Mouse (Mus musculus) liver, adult 2 months (tissue): ENCODE results near the gene Heph. TPM values are rescaled to one million over a fixed set of nuclear protein-coding genes. Genes with fewer than 3 reads are reported as not detected.
"Not testable (repeated sequence)": the region's sequence is repeated elsewhere in the genome, so short reads cannot be mapped to it uniquely, and the experiment has no call there.

Source experiments
- DNase-seq: peaks from one replicate; pipeline ENCODE4 v3.0.0-alpha.2; 2011; ENCODE audit warnings: low read depth, low spot score; ENCODE audit errors: extremely low read depth
- H3K27ac ChIP-seq: fragments of 200-500 bp; replicated peaks from 2 replicates; pipeline ENCODE4 v1.5.1; 2012; ENCODE audit warnings: low read depth, mild to moderate bottlenecking, control low read depth, inconsistent platforms, low read length; ENCODE audit not compliant: insufficient read depth
- H3K27me3 ChIP-seq: fragments of 200-500 bp; 2 replicates; pipeline ENCODE4 v1.6.1; 2012; ENCODE audit warnings: mild to moderate bottlenecking, moderate library complexity, low read length, inconsistent platforms; ENCODE audit not compliant: control insufficient read depth, insufficient read depth
- H3K36me3 ChIP-seq: fragments of 200-500 bp; 2 replicates; pipeline ENCODE4 v1.6.1; 2012; ENCODE audit warnings: low read length, inconsistent platforms; ENCODE audit not compliant: control insufficient read depth, insufficient read depth
- H3K4me1 ChIP-seq: fragments of 200-500 bp; 2 replicates; pipeline ENCODE4 v1.6.1; 2011; ENCODE audit warnings: low read length; ENCODE audit not compliant: control insufficient read depth, insufficient read depth
- H3K4me3 ChIP-seq: fragments of 200-500 bp; 2 replicates; pipeline ENCODE4 v1.5.1; 2011; ENCODE audit warnings: low read depth, mild to moderate bottlenecking, control low read depth, low read length, moderate library complexity; ENCODE audit not compliant: insufficient read depth
- H3K79me2 ChIP-seq: fragments of 200-500 bp; 2 replicates; pipeline ENCODE4 v1.6.1; 2012; ENCODE audit warnings: inconsistent platforms, mild to moderate bottlenecking, low read length, moderate library complexity; ENCODE audit not compliant: control insufficient read depth, insufficient read depth
- H3K9ac ChIP-seq: fragments of 200-500 bp; 2 replicates; pipeline ENCODE4 v1.6.1; 2012; ENCODE audit warnings: low read depth, mild to moderate bottlenecking, control low read depth, inconsistent platforms, low read length
- CTCF ChIP-seq: fragments of 200-500 bp; IDR thresholded peaks from 2 replicates; pipeline ENCODE4 v1.5.1; 2011; ENCODE audit warnings: low read depth, low read length, control low read depth
- POLR2A ChIP-seq: fragments of 200-500 bp; IDR thresholded peaks from 2 replicates; pipeline ENCODE4 v1.6.1; 2011; ENCODE audit warnings: low read length, control low read depth; ENCODE audit not compliant: insufficient read depth; ENCODE audit errors: extremely low read depth
- WGBS: fragments of 180-500 bp; shearing (Covaris S2); methylation state at CpG from one replicate; pipeline ENCODE4 v1.1.7; 2018; 5-methylcytosine and 5-hydroxymethylcytosine counted together
- polyA plus RNA-seq: library from polyadenylated mRNA; depleted of rRNA; stranded (reverse); fragments of >200 nt; gene quantifications from 2 replicates; pipeline ENCODE4 v1.2.3, GENCODE M21; 2012; rRNA removed
- total RNA-seq: library from RNA; depleted of rRNA; stranded (reverse); fragments of >200 nt; gene quantifications from 2 replicates; pipeline ENCODE4 v1.2.3, GENCODE M21; 2014; rRNA removed

The Heph gene
- total RNA-seq = 1.9 TPM in 2 replicates
- polyA plus RNA-seq = 0.40 and 0.51 TPM in 2 replicates

GRCm38 (mm10) chrX:96455149-96455548, at the start of gene Heph:
Heph (plus strand) TSS chrX:96455359.
- no peaks in the 10 kb centered on the region; the same call in 1 of the 2 replicates for H3K4me1 ChIP-seq
- no peak for DNase-seq
- no peaks in the 10 kb centered on the region for H3K27me3 ChIP-seq
- WGBS = 72% methylated on average over 2 of the region's 2 CpGs
- H3K36me3 ChIP-seq = no peaks in the 10 kb centered on the region
- TF ChIP-seq POLR2A (no peak), CTCF (no peak)
- H3K27ac ChIP-seq = no peak within 1 kb of the TSS
- H3K9ac ChIP-seq = no peak within 1 kb of the TSS
- no peaks in the 10 kb centered on the region for H3K79me2 ChIP-seq
- no peak within 1 kb of the TSS for H3K4me3 ChIP-seq

- DNase-seq, H3K9ac ChIP-seq, H3K27me3 ChIP-seq, H3K4me3 ChIP-seq, H3K79me2 ChIP-seq, H3K4me1 ChIP-seq, H3K27ac ChIP-seq, H3K36me3 ChIP-seq: not testable (repeated sequence)
- WGBS = 86% methylated on average over 4 of the region's 4 CpGs
Measured at GRCm38 (mm10) chrX:96415351-96415750, 39.8 kb upstream of the Heph start.

GRCm38 (mm10) chrX:96416970-96417369, 38.2 kb upstream of the Heph start:
- Histone ChIP-seq H3K27ac (no peak overlapping the region), H3K9ac (no peak overlapping the region), H3K79me2 (no peaks in the 10 kb centered on the region), H3K27me3 (no peaks in the 10 kb centered on the region), H3K4me1 (no peaks in the 10 kb centered on the region), H3K4me3 (no peak overlapping the region), H3K36me3 (no peaks in the 10 kb centered on the region)
- DNase-seq = no peak
- TF ChIP-seq POLR2A = no peak
- TF ChIP-seq CTCF = no peak
- 65% methylated on average over 1 of the region's 1 CpGs for WGBS

DNA sequence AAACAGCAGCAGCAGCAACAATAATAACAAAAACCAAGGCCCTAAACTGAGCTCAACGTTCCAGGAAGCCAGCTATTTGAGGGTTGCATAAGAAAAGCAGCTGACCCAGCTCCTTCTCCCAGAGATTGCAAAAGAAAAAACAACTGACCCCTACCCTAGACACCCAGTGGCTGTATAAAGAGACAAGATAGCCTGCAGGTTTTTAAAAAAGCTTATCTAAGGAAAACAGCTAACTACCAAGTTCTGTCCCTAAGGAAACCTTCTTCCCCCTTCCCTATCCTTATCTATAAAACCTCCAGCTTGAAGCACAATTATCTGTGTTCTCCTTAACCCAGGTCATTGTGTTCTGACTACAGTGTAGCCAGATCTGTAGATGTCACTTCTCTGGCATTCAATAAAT, 37.4 kb upstream of the Heph start:
- no peak overlapping the region for H3K9ac ChIP-seq
- no peaks in the 10 kb centered on the region for H3K27me3 ChIP-seq

DNA sequence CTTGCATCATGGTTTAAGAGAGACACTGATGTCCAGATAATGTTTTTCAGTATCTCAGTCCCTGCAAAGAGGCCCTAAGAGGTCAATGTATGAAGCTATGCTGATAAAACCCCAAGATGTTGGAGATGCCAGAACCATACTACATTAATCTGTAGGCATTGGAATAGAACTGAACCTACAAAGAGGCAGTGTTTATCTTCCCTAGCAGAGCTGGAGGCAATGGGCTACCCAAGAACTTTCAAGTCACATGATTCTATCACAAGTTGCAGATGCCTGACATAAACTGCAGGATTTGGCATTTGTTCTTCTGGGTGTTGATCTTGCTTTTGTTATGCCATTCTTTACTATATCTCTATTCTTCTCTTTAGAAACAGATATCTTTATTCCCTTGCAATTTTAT, 35.8 kb upstream of the Heph start:
- no peaks in the 10 kb centered on the region for H3K79me2 ChIP-seq
- no peak overlapping the region for H3K27ac ChIP-seq
- H3K4me1 ChIP-seq = no peaks in the 10 kb centered on the region
- no peaks in the 10 kb centered on the region for H3K27me3 ChIP-seq
- H3K36me3 ChIP-seq = no peaks in the 10 kb centered on the region
- no peak overlapping the region for H3K4me3 ChIP-seq
- no peak for DNase-seq
- H3K9ac ChIP-seq = no peak overlapping the region
- TF ChIP-seq POLR2A (no peak), CTCF (no peak)

More for the DNA sequence above, 37.4 kb upstream of the Heph start:
- H3K4me1 ChIP-seq = no peaks in the 10 kb centered on the region
- no peak for TF ChIP-seq POLR2A
- no peak for TF ChIP-seq CTCF
- DNase-seq = peak; percentile 1
- H3K4me3 ChIP-seq = no peak overlapping the region
- WGBS = 38% methylated on average over 1 of the region's 1 CpGs
- no peak overlapping the region for H3K27ac ChIP-seq
- H3K36me3 ChIP-seq = no peaks in the 10 kb centered on the region
- no peaks in the 10 kb centered on the region for H3K79me2 ChIP-seq

GRCm38 (mm10) chrX:96456201-96456963, 1.2 kb downstream of the Heph start, which contains the start of gene Hsf3:
Hsf3 (minus strand) TSS chrX:96456294.
- 4% methylated on average over 9 of the region's 9 CpGs for WGBS

More at GRCm38 (mm10) chrX:96456201-96456963, 1.2 kb downstream of the Heph start, which contains the start of gene Hsf3:
- peak within 1 kb of the TSS; percentile 16; the same call in 1 of the 2 replicates for H3K4me3 ChIP-seq
- H3K27ac ChIP-seq = no peak within 1 kb of the TSS
- H3K79me2 ChIP-seq = no peaks in the 10 kb centered on the region
- no peaks in the 10 kb centered on the region; the same call in 1 of the 2 replicates for H3K4me1 ChIP-seq
- H3K36me3 ChIP-seq = no peaks in the 10 kb centered on the region
- DNase-seq = no peak
- TF ChIP-seq POLR2A (no peak), CTCF (no peak)
- H3K27me3 ChIP-seq = no peaks in the 10 kb centered on the region
- no peak within 1 kb of the TSS for H3K9ac ChIP-seq
